Mouse (Mus musculus) megakaryocyte, embryonic 14.5 days (primary cell): ENCODE data around the gene B4gat1.

Experiments
- FLI1 ChIP-seq: IDR thresholded peaks from 2 replicates; pipeline ENCODE4 v1.6.1; 2012; ENCODE audit warnings: low read length, inconsistent platforms, mixed read lengths
- GATA1 ChIP-seq: IDR thresholded peaks from 3 replicates; pipeline ENCODE4 v1.6.1; 2012; ENCODE audit warnings: mixed read lengths, low read length, inconsistent platforms, borderline replicate concordance

GRCm38 (mm10) chr19:5039301-5040114 lies 882 bp downstream of the B4gat1 start:
- TF ChIP-seq GATA1 (no peak), FLI1 (no peak)
